Mouse (Mus musculus) Patski (cell line): ENCODE results near the gene Srcin1. TPM values are rescaled to one million over a fixed set of nuclear protein-coding genes. Genes with fewer than 3 reads are reported as not detected.

Source experiments
- ATAC-seq: fragments of 100-300 bp; one replicate; pipeline ENCODE4 v1.8.0; 2021
- CTCF ChIA-PET: fragments of 350-600 bp; sonication (Branson Sonifier 250); formaldehyde crosslinking; loops from one replicate; lab custom pipeline; 2022; ENCODE audit warnings: inconsistent platforms; lab: Charles Lee
- POLR2A ChIA-PET: fragments of 350-600 bp; sonication (Branson Sonifier 250); formaldehyde crosslinking; loops from one replicate; lab custom pipeline; 2022; ENCODE audit warnings: antibody characterized with exemption, inconsistent platforms; lab: Charles Lee
- DNase-seq: peaks from one replicate; pipeline ENCODE4 v3.0.0-alpha.2; 2011; ENCODE audit warnings: low read depth, low spot score
- H3K27me3 ChIP-seq: fragments of 371-371 bp; one replicate; pipeline ENCODE4 v1.5.1; 2021
- CTCF ChIP-seq: fragments of 100-300 bp; IDR thresholded peaks from one replicate; pipeline ENCODE4 v1.5.1; 2021
- in situ Hi-C: fragments of 300-500 bp; cut with MboI; formaldehyde crosslinking; loops from 3 replicates; pipeline ENCODE4 v1.11.1; 2018; ENCODE audit warnings: low pct_unique_long_range_greater_than_20kb, mixed read lengths
- polyA plus RNA-seq: library from polyadenylated mRNA; unstranded; gene quantifications from one replicate; pipeline ENCODE4 v1.2.3, GENCODE M21; 2021

Gene Srcin1
- polyA plus RNA-seq, 1 experiment from 2014 or later, result 1.8 TPM

DNA sequence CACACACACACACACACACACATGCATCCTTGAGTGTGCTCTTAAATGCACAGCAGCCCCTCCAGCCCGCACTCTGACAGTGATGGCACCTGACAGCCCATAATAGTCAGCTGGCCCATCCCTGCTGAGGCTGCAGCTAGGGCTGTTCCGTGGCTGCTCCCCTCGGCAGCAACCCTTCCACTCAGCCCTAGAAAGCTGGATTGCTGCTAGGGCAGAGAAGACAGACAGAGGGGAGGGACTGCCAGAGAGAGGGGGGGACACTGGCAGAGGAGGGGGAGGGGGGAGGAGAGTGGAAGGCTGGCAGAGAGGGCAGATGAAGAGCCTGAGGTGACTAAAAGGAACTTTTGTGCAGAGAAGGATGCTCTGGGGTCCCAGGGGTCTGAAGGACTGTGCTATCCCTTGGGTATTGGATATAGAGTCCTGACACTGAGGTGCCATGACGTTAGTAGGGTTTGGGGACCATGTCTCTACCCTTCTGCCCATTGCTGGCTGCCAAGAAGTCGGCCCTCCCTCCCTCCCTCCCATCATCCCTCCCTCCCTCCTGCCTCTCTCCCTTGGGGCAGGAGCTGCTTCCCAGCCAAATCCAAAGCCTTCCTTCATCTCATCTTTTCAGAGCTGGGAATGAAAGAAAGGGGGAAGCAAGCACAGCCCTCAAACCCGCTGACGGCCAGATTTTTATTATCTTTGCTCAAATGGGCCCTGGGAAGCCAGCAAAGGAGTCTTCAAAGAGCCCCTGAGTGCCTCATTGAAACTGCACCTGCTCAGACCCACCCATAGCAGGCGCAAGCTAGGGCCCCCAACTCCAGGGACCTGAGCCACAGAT, 4.5 kb downstream of the Srcin1 start:
- peaks cover 22% of the 10 kb centered on the region for H3K27me3 ChIP-seq
- DNase-seq (no peak), ATAC-seq (no peak)
- TF ChIP-seq CTCF, result no peak
- CTCF ChIA-PET, result no interaction called here
- POLR2A ChIA-PET, result interaction anchor here (0.6 kb wide), 1 partner anchor 12 kb away, joined by 3 read pairs; no protein-coding TSS in a partner anchor
- in situ Hi-C loops, result no loop called here

DNA sequence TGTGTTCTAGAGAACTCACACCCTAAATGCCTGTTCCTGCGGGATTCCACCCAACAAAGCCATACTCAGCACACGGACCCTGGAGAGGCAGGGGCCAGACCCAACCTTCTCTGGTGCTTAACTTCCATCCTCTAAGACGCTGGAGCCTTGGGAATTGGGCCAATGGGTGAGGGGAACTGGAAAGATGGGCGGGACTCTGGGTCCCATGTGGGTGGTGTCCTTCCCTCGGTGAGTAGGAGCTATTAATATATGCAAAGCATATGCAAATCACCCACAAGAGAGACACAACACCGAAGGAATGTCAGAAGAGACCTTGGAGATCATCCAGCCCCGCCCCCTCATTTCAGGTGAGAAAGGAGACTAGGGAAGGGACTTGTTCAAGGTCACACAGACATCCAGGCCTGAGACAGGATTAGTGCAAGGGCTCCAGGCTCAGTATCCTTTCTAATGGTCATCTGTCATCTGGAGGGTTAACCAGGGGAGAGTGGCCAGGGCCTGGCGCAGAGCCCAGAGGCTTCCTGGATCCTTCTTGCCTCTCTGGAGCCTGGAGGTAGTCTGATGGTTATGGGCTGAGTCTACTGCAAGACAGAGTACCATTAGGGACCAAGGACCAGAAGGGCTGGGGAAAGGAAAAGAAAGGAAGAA, 5.4 kb downstream of the Srcin1 start:
- ChIA-PET POLR2A (interaction anchor here (0.6 kb wide), 1 partner anchor 1184 kb away, joined by 5 read pairs; no protein-coding TSS in a partner anchor), CTCF (no interaction called here)
- ATAC-seq (no peak), DNase-seq (no peak)
- TF ChIP-seq CTCF, result no peak
- H3K27me3 ChIP-seq, result peaks cover 22% of the 10 kb centered on the region
- in situ Hi-C loops, result no loop called here

DNA sequence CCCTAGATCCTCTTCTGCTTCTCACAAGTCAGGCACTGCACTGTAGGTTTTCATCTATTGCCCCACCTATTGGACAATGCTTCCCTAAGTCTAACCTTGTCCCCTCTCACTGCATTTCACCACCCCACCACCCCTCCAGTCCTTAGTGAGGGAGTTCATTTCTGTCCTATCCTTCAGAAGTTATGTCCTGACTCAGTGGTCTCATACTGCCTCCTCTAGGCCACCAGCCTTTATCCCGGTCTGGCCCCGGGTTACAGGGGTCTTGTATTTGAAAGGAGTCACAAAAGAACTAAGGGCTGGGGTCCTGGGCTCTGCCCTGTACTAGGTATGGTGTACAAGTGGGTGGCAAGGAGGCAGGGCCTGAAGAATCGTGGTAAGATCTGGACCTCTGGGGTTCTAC, 6.2 kb downstream of the Srcin1 start:
- no peak for DNase-seq
- CTCF ChIA-PET, result no interaction called here
- in situ Hi-C loops, result no loop called here
- H3K27me3 ChIP-seq, result peaks cover 22% of the 10 kb centered on the region
- ATAC-seq, result no peak
- TF ChIP-seq CTCF, result no peak
- POLR2A ChIA-PET, result no interaction called here

DNA sequence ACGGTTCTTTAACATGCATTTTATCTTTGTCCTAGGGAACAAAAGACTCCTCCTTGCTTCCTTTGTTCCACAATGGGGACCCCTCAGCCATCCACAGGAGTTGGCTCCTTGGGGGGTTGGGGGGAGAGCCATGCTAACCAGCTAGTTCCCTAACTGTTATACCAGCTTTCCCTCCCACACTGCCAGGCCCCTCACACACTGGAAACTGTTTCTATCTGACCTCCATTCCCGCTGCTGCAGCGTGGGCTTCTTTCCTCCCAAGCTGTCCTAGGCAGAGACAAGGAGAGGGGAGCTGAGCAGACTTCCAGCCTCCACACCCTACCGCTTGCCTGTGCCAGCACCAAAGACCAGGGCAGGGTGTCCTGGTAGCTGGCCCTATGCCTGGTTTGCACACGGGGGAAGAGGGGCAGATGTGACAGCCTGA, 6.7 kb downstream of the Srcin1 start:
- H3K27me3 ChIP-seq, result peaks cover 21% of the 10 kb centered on the region
- POLR2A ChIA-PET, result interaction anchor here (0.6 to 1.0 kb wide), 2 partner anchors 11 to 15 kb away, joined by 3 to 4 read pairs; no protein-coding TSS in a partner anchor
- ATAC-seq (no peak), DNase-seq (no peak)
- in situ Hi-C loops, result no loop called here
- CTCF ChIA-PET, result interaction anchor here (0.8 kb wide), 1 partner anchor 19 kb away, joined by 3 read pairs; no protein-coding TSS in a partner anchor
- TF ChIP-seq CTCF, result no peak

DNA sequence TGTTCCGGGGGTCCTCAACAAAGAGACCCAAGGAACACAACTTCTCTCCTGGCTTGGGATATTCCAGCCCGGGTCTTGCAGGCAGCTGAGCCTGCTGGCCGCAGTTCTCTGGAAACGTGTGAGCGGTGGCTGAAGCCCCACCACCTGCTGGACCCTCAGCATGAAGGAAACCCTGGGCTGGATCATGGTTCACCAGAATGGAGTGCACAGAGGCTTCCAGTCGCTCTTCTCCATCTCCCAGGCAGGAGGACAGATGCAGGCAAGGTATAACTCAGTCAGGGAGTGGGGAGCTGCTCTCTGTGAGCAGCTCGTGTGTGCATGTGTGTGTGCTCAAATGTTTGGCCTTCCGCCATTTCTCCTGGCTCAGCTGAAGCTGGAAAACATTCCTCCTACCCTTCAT, 7.3 kb downstream of the Srcin1 start:
- peaks cover 17% of the 10 kb centered on the region for H3K27me3 ChIP-seq
- POLR2A ChIA-PET, result interaction anchor here (0.6 to 1.0 kb wide), 3 partner anchors 10 to 16 kb away, joined by 3 to 4 read pairs (median 3); no protein-coding TSS in a partner anchor
- in situ Hi-C loops, result no loop called here

DNA sequence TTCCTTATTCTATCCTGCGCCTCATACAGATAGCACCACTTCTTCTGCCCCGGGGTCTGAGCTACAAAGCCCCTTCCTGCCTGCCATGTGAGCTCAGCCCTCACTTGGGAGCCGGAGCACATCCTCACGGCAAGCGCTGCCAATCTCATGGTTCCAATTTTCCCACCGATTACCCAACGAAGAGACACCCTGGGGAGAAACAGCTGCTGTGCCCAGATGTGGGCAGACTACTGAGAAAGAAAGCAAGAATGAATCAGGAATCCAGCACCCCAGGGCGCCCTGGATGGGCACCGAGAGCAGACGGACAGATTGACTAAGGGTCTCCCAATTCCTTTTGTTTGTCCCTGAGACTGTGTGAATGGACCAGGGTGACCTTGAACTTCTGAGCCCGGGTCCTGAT, 8.5 kb downstream of the Srcin1 start:
- in situ Hi-C loops, result no loop called here
- DNase-seq, result no peak
- peaks cover 6% of the 10 kb centered on the region for H3K27me3 ChIP-seq
- ATAC-seq, result no peak
- TF ChIP-seq CTCF, result no peak
- ChIA-PET CTCF (interaction anchor here (0.8 to 1.9 kb wide), 3 partner anchors 8 to 36 kb away, joined by 3 to 6 read pairs (median 3); partner anchors contain the start of gene Srcin1), POLR2A (interaction anchor here (0.6 kb wide), 1 partner anchor 72 kb away, joined by 3 read pairs; no protein-coding TSS in a partner anchor)

More for the DNA sequence above, 7.3 kb downstream of the Srcin1 start:
- CTCF ChIA-PET, result interaction anchor here (0.8 kb wide), 1 partner anchor 20 kb away, joined by 3 read pairs; no protein-coding TSS in a partner anchor
- ATAC-seq, result no peak
- TF ChIP-seq CTCF, result no peak
- DNase-seq, result no peak

DNA sequence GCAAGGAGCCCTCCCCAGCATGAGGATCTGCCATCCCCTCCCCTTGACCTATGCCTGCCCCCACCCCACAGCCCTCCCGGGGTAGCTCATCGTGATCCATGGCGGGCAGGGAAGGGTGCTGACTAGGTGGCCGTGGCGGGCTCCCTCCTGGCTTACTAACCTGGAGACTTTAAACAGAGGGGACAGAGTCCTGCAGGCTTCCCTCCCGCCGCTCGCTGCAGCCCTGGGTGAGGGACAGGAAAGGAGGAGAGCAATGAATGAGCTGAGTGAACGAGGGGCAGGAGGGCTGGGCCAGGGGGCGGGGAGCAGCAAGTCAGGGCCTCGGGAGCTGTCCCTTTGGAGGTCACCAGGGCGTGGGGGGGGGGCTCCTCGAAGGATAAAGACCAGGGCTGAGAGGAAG, 9.4 kb downstream of the Srcin1 start:
- TF ChIP-seq CTCF, result no peak
- ATAC-seq (no peak), DNase-seq (no peak)
- H3K27me3 ChIP-seq, result peaks cover 6% of the 10 kb centered on the region
- in situ Hi-C loops, result no loop called here
- POLR2A ChIA-PET, result no interaction called here
- CTCF ChIA-PET, result interaction anchor here (0.6 to 1.9 kb wide), 2 partner anchors 11 to 35 kb away, joined by 3 to 6 read pairs; no protein-coding TSS in a partner anchor

DNA sequence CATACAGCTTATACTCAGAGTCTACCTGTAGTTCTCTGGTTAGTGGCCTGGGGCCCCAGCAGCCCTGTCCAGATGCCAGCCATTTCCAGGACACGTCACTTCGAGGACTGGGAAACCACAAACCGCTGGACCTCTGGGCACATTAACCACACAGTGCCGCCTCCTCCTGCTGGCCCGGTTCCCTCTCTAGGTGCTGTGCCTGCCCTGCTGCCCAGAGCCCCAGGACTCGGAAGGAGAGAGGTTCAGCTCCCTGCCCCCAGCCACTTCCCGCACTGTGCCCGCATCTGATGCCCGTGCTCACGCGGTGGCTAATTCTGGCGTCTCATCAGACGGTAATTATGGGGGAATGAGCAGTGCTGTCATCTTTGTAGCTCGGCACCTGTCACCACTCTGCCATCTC, 12.3 kb downstream of the Srcin1 start:
- peak; percentile 24 for ATAC-seq
- ChIA-PET POLR2A (no interaction called here), CTCF (interaction anchor here (0.7 to 2.0 kb wide), 3 partner anchors 23 to 155 kb away, joined by 3 to 7 read pairs (median 3); no protein-coding TSS in a partner anchor)
- TF ChIP-seq CTCF, result no peak
- peaks cover 10% of the 10 kb centered on the region for H3K27me3 ChIP-seq
- DNase-seq, result no peak
- in situ Hi-C loops, result no loop called here

DNA sequence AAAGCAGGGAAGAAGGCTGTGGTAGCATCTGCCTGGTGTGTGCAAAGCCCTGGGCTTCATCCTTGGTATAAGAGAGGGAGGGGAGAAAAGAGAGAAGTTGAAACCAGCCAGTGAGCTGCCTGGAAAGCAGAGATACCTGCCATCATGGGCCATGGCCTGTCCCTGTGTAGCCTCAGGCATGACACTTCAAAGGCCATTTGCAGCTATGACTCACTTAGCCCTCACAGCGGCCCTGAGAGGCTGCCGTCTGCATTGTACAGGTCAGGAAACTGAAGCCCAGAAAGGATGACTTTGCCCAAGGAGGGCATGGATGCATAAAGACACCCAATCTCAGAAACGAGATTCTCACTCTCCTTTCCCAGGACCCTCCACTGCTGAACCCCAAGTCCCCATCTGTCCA, 13.4 kb downstream of the Srcin1 start:
- ChIA-PET POLR2A (no interaction called here), CTCF (interaction anchor here (1.1 to 2.0 kb wide), 3 partner anchors 14 to 154 kb away, joined by 3 to 7 read pairs (median 7); partner anchors contain the start of gene Srcin1)
- in situ Hi-C loops, result no loop called here
- no peak for ATAC-seq
- peaks cover 8% of the 10 kb centered on the region for H3K27me3 ChIP-seq
- TF ChIP-seq CTCF, result no peak
- no peak for DNase-seq

DNA sequence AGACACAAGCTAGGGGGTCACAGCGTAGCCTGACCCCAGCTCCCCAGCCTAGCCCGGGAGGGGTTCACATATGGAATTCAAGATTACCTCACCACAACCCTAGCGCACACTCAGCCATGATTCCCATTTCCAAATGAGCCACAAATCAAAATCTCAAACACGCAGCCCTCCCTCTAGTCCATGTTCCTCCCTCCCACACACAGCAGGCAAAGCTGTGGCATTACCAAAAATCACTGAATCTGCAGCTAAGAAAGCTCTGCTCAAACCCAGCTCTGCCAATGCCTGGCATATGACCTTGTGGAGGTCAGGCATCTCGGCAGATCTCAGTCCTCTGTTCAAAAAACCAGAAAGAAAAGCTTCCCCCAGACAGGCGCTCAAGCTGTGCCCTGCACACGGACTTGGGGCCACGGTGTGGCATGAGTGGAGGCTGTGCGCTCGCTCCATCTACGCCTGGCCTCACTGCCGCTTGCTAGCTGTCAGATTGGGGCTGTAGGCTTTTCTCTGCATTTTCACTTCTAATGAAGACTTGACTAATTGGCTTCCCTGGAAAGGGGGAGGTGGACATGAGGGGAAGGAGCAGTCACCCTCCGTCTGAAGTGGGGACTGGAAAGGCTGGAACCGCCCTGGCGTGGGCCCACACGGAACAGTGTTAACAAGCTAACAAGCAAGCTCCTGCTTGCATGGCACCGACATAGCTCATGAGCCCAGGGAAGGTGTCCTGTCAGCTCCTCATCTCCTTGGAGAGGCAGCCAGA, 15.6 kb downstream of the Srcin1 start:
- ATAC-seq (no peak), DNase-seq (no peak)
- TF ChIP-seq CTCF, result no peak
- ChIA-PET POLR2A (interaction anchor here (1.2 to 1.6 kb wide), 2 partner anchors 17 to 55 kb away, joined by 3 read pairs; no protein-coding TSS in a partner anchor), CTCF (interaction anchor here (0.6 to 2.9 kb wide), 5 partner anchors 16 to 64 kb away, joined by 3 to 13 read pairs (median 4); partner anchors contain the start of gene Srcin1)
- in situ Hi-C loops, result no loop called here
- peaks cover 4% of the 10 kb centered on the region for H3K27me3 ChIP-seq
